Comparison of ENCODE assay signal across 1 mouse cellular context in the genomic region with DNA sequence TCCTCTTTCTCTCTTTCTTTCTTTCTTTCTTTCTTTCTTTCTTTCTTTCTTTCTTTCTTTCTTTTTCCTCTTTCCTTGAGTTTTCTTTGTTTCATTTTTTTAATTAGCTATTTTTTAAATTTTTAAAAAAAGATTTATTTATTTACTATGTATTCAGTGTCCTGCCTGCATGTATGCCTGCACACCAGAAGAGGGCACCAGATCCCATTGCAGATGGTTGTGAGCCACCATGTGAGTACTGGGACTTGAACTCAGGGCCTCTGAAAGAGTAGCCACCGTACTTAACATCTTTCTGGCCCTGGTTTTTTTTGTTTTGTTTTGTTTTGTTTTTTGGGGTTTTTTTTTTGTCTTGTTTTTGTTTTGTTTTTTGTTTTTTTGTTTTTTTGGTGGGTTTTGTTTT.
A peak's percentile ranks its signal among the peaks of the same experiment; 100 is the strongest.
TF ChIP-seq lines count a peak whose summit lies in the region.

No protein-coding gene starts in this region.

TF ChIP-seq in MEL, 35 proteins besides CTCF, POLR2A, EP300 and RAD21:
- TF ChIP-seq MYC (IDR thresholded peaks at IDR 0.05; ENCODE audit: low read depth, low read length) (no peak), SMC3 (IDR thresholded peaks at IDR 0.05; ENCODE audit: low read depth, low read length) (0 out of 2 replicates have a peak, but pooled peaks have one; percentile 5), CHD1 (IDR thresholded peaks at IDR 0.05; ENCODE audit: low read depth, low read length) (no peak)
TF ChIP-seq in MEL: peak in this region for 1.
